Mouse (Mus musculus) c-Kit-positive CD71-positive TER-119-negative erythroid progenitor cells, embryonic 14.5 days (primary cell): ENCODE measurements around the gene Lhfpl2.

Experiments
- DNase-seq: peaks from one replicate; pipeline ENCODE4 v3.0.0-alpha.2; 2013; ENCODE audit warnings: low read depth

Gene Lhfpl2

DNA sequence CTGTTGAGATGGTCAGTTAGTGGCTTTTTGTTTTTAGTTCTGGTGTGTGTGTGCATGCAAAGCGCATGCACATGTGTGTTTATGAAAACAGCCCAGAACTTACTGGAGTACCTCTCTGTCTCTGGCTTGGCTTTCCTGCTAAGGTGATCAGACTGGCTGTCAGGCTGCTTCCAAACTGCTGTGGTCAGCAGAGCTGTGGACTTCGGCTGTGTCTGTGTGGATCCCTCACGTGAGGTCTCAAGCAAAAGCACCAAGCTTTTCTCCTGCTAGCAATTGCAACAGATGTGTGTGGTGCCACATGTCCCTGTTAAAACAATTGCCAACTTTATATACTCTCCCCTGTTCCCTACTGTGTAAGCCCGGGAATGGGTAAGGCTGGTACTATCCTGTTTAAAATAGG, 82.8 kb downstream of the Lhfpl2 start:
- DNase-seq = no peak

DNA sequence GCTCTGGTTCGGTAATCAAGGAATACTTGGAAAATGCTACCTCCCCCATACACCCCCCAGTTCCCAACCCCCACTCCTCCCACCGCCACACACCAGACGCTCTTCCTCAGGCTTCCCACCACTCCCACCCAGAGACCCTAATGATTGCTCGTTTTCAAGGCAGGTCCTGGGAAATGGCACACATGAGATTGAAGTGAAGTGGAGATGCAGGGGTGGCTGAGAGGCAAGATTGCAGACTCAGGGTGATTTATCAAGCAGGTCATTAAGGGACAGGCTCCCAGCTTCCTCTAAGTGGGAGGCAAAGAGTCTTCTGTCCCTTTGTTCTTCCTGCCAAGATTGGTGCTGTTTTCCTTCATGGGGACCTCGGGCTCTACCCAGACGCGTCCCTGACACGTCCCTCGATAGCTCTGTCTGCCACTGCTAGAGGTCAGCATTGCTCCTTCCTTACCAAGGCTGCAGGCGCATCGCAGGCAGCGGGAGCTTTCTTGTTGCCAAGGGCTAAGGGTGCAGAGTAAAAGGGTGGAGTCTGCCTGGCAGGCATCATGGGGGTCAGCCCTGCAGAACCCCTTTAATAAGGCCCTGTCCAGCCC, 85.6 kb downstream of the Lhfpl2 start:
- no peak for DNase-seq

GRCm38 (mm10) chr13:94144451-94144850, 86.9 kb downstream of the Lhfpl2 start:
- DNase-seq = no peak

DNA sequence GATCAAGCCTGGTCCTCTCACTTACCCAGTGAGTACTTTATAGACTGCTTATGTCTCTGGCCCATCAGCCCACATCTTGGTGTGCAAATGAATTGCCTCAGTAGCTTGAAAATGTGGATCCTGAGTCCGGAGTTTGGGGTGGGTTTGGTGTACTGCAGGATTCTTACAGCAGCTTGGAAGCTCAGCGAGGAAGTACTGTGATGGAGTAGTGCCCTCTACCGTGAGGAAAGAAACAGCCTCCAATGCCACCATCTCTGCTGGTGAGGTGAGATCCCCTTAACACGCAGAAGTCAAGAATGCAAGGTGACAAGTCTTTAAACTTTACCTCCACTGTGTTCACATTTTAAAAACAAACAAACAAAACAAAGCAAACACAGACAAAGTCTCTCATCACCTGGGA, 89.7 kb downstream of the Lhfpl2 start:
- no peak for DNase-seq

- no peak for DNase-seq
Measured at GRCm38 (mm10) chr13:94149006-94149405, 91.4 kb downstream of the Lhfpl2 start.

GRCm38 (mm10) chr13:94149781-94150180, 92.2 kb downstream of the Lhfpl2 start:
- DNase-seq = no peak

DNA sequence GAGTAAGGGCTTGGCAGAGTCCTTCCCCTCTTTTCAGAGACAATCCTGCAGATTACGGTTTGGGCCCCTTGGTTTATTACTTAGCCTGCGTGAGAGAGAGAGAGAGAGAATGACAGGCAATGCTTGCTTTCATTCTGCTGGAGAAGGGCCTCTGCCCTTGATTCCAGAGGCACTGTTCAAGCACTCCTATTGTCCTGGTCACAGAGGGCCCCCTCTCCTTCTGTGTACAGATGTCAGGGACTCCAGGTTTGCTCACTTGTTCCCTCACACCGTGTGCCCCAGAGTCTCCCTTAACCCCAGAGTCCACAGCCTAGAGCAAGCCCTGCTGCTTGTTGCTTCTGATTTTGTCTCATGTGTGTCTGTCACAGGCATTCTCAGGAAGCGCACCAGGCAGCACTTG, 93.7 kb downstream of the Lhfpl2 start:
- DNase-seq = no peak

GRCm38 (mm10) chr13:94152836-94153235, 95.2 kb downstream of the Lhfpl2 start:
- no peak for DNase-seq

GRCm38 (mm10) chr13:94153658-94154057, 96.1 kb downstream of the Lhfpl2 start:
- no peak for DNase-seq

- no peak for DNase-seq
Measured at GRCm38 (mm10) chr13:94154512-94155296, 97.1 kb downstream of the Lhfpl2 start.

GRCm38 (mm10) chr13:94155657-94156429, 98.2 kb downstream of the Lhfpl2 start:
- no peak for DNase-seq

- DNase-seq = no peak
Measured at GRCm38 (mm10) chr13:94158864-94159477, 101.4 kb downstream of the Lhfpl2 start.

DNA sequence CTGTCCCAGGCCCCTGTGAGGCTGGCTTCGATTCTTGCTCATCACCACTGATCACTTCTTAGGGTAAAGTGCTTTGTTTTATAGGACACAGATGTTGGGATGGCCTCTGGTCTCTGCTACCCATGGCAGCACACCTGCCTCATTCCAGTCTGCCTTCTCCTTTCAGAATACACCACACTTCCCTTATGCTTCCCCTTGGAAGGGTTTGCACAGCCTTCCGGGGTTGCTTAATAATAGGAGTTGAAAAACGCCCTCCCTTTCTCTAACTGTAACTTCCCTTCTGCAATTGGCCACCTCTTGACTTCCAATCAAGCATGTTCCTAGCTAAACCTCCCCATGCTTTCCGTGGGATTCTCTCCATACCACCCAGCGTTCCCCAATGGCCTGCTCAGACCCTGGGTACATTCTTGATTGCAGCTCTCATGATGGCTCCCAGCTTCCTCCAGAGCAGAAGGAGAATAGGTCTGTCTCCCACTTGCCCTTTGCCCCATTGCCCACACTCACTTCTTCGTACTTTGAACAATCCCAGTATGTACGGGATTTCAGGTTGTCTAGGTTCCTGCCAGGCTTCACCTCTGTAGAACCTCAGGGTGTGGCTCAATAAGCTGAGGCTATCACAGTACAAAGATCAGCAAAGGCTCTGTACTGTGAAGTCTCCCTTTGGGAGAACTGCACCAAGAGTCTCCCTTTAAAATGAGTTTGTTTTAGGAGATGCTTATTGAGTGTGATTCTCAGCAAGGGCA, 102.1 kb downstream of the Lhfpl2 start:
- DNase-seq = no peak

DNA sequence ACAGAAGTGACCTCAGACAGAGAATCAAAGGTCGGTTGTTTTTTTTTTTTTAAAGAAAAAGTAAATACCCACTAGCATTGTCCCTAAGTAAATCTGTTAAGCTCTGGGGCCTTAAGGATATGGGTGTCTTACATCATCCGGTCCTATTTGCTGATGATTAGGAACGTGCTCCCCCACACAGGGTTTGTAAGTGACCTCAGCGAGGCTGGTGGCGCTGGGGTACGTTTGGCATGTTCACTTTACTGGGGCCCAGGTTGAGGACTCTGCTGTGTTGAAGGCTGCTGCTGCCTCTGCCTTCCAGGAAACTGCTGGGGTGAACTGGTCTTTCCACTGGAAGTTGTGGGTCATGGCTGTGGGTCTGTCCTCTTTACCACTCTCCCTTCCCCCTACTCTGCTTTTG, 106.9 kb downstream of the Lhfpl2 start:
- DNase-seq = no peak

GRCm38 (mm10) chr13:94168319-94168718, 110.7 kb downstream of the Lhfpl2 start:
- DNase-seq = no peak

GRCm38 (mm10) chr13:94169325-94169916, 111.8 kb downstream of the Lhfpl2 start:
- no peak for DNase-seq

GRCm38 (mm10) chr13:94171612-94172011, 114.0 kb downstream of the Lhfpl2 start:
- no peak for DNase-seq

DNA sequence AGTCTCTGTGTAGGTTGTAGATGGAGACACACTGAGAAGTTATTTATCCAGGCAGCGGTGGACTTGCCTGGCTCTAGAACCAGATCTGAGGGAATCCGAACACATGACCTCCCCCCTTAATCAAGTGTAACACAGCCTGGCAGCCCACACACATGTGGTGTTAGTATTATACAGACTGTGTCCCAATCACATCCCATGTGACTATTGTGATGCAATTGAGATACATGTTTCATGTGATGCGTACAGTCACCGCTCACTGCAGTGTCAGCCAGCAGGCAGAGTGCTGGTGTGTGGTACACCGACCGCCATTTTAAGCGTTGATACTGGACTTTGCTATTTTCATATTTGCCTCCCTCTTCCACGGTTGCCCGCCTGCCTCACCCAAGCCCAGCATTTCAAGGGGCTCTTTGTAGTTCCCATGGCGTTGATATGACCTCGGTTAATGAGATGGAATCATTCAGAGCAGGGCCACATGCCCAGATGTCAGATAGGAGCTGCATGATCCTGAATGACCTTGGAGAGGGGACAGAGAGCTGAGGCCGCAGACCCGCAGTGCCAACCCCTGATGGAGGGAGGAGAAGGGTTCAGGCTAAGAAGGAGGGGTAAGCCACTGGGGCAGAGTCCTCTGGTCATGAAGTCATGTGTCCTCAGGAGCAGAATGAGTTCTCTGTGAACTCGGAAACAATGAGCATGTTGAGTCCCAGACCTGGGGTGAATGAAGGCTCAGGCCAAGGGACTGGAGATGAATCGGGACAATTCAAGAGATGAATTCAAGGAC, 115.1 kb downstream of the Lhfpl2 start:
- DNase-seq = no peak

- DNase-seq = peak; percentile 53
Measured at GRCm38 (mm10) chr13:94173633-94174576, 116.3 kb downstream of the Lhfpl2 start.
